Mouse (Mus musculus) small intestine, adult 2 months (tissue): Measurements from ENCODE around the gene Ogg1.

Source experiments
- CTCF ChIP-seq: fragments of 200-500 bp; IDR thresholded peaks from 2 replicates; pipeline ENCODE4 v1.5.1; 2012; ENCODE audit warnings: low read depth, mild to moderate bottlenecking, control low read depth, inconsistent platforms, low read length, moderate library complexity, mixed read lengths; ENCODE audit not compliant: insufficient replicate concordance, insufficient read length; ENCODE audit errors: extremely low read depth
- POLR2A ChIP-seq: fragments of 200-500 bp; IDR thresholded peaks from 2 replicates; pipeline ENCODE4 v1.6.1; 2012; ENCODE audit warnings: low read depth, mild to moderate bottlenecking, control low read depth, inconsistent platforms, low read length, moderate library complexity

DNA sequence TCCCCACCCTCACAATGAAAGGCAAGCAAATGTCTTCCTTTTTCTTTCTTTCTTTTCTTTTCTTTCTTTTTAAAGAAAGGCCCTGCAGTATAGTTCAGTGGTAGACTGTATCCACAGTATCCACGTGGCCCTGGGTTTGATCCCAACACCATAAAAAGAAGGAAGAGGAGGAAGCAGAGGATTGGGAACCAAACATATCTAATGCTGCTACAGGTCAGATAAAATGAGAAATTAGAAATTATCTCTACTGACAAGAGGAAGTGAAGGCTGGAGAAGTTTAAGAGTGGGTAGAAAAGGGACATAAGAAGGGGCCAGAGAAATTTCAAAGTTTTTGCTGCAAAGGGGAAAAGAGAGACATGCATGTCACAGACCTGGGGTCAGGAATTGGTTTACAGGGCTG is 40.5 kb upstream of the Ogg1 start:
- TF ChIP-seq CTCF = no peak
- TF ChIP-seq POLR2A = no peak
